Mouse (Mus musculus) yolk sac, embryonic 10.5 days (tissue): Measurements from ENCODE around the gene Sox8.

Experiments used
- DNase-seq: peaks from one replicate; pipeline ENCODE4 v3.0.0-alpha.2; 2017; ENCODE audit warnings: low spot score

Gene Sox8

GRCm38 (mm10) chr17:25555666-25556629, 14.5 kb downstream of the Sox8 start:
- no peak for DNase-seq

DNA sequence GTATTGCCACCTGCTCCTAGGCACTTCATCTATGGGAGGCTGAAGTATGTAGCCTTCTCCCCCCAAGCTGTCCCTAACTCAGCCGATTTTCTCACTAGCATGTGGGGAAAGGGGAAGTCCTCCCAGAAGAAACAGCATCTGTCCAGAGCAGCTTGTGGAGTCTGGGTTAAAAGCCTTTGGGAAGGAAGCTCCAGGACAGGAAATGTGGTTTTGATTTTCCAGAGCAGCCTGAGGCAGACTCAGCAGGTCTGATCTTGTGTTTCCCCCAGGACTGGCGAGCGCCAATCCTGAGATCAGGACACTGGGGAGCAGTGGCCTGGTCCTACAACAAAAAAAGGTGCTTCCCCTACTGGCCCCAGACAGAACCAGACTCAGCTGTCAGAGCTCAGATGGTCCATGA, 15.3 kb downstream of the Sox8 start:
- DNase-seq, result peak; percentile 9

DNA sequence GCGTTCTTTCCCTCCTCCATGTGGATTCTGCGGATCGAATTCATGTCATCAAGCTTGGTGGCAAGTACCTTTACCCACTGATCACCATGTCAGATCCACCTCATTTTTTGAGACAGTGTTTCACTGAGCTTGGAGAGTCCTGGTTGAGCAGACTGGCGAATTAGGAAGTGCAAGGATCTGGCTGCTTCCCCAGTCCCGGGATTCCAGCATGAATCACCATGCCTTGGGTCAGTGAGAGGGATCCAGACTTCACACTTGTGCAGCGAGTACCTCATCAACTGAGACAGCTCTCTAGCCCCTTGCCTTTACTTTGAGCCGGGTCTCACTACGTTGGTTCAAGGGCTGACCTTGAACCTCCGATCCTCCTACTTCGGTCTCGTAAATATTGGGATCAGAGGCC, 19.2 kb downstream of the Sox8 start:
- DNase-seq, result no peak

DNA sequence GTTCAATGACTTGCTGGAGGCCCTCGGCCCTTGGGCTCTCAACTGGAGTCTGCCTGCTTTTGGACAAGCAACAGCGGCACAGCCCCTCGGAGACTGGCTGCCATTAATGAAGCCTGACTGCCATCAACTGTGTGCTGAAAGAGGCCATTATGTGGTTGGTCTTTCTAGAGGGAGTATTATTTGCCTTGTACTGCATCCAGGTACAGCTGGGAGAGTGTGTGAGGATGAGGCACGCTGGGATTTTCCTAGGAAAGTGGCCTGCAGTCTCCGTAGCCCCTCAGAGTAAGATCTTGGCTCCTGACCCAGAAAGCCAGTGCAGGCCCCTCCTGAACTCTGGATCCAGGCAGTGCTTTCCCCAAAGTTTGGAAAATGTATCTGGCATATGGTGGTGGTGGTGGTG, 20.5 kb downstream of the Sox8 start:
- DNase-seq, result no peak

DNA sequence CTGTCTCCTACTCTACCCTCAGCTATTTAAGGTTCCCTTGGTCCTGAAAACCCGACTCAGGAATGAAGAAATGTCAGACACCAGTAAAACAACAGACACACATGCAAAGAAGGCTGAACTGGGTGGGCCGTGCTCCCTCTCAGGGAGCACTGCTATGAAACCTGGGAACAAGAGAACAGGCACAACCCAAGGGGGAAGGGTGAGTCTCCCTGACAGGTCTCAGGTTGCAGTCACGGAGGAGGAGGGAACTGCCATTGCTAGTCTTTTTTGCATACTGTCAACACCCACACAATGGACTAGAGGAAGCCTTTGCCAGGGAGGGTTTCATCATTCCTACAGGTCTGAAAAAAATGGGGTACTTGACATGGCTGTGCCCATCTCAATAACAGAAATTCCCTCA, 23.5 kb downstream of the Sox8 start:
- DNase-seq, result no peak

DNA sequence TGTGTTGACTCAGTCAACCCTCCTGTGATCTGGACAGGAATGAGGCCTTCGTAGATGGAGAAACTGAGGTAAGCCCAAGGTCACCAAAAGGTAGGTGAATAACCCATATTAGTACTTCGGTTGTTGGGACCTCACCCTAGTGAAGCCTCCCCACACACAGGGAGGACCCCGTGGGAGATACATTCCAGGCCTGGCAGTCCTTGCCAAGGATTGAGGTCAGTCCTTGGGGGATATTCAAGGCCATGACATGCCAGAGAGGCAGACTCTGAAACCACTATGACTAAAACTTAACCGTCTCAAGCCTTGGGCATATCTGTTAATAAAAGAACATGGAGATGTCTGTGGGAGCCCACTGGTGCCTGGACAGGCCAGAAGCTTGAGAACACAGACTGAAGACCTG, 28.7 kb downstream of the Sox8 start:
- DNase-seq, result no peak

GRCm38 (mm10) chr17:25540731-25541130, 29.8 kb downstream of the Sox8 start:
- no peak for DNase-seq

GRCm38 (mm10) chr17:25538945-25539875, 31.3 kb downstream of the Sox8 start:
- DNase-seq, result no peak

GRCm38 (mm10) chr17:25530357-25531022, 40.0 kb downstream of the Sox8 start:
- no peak for DNase-seq

GRCm38 (mm10) chr17:25522080-25522479, 48.4 kb downstream of the Sox8 start:
- no peak for DNase-seq

DNA sequence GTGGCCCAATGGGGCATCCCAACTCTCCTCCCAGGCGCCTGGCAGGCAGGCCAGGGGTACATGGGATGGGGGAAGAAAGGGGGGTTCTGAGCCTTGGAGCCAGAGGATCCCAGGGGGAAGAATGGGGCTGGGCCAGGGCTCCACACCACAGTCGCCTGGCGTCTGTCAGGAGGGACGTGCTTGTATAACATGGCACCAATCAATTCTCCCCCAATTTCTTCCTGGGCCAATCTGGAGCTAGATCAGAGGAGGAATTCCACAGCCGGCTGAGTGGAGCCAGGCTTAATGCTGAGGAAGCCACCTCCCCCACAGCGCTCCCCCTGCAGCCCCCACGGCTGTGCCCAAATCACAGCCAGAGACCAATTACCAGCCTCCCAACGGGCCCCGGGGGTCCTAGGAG, 50.0 kb downstream of the Sox8 start:
- DNase-seq, result no peak

DNA sequence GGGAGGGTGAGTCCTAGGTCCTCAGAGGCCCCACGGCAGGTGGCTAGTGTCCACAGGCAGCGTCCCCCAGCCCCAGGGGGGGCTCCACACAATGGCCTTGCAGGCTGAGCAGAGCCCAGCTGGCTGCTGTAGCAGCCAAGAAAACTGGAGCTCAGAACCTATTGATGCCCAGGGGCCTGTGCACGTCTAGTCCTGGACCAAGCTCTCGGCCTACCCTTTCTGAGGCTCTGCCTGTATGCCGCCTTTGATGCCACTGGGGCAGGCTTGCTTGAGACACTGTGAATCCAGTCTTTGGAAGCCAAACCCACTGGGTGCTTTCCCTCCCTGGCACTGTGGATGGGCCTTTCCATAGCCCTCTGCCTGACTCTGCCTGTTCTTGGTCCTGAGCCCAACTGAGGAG, 51.0 kb downstream of the Sox8 start:
- no peak for DNase-seq

GRCm38 (mm10) chr17:25518144-25518543, 52.3 kb downstream of the Sox8 start:
- DNase-seq, result no peak

GRCm38 (mm10) chr17:25516315-25516714, 54.2 kb downstream of the Sox8 start:
- DNase-seq, result no peak
